Mouse (Mus musculus): ENCODE data around the gene Ring1. TPM values are rescaled to one million over a fixed set of nuclear protein-coding genes. Genes with fewer than 3 reads are reported as not detected.
"Not testable (repeated sequence)": the region's sequence is repeated elsewhere in the genome, so short reads cannot be mapped to it uniquely, and the experiment has no call there.

Ring1 gene
- total RNA-seq, 2 experiments from 2014 or later: 10.1 to 12.3 TPM

DNA sequence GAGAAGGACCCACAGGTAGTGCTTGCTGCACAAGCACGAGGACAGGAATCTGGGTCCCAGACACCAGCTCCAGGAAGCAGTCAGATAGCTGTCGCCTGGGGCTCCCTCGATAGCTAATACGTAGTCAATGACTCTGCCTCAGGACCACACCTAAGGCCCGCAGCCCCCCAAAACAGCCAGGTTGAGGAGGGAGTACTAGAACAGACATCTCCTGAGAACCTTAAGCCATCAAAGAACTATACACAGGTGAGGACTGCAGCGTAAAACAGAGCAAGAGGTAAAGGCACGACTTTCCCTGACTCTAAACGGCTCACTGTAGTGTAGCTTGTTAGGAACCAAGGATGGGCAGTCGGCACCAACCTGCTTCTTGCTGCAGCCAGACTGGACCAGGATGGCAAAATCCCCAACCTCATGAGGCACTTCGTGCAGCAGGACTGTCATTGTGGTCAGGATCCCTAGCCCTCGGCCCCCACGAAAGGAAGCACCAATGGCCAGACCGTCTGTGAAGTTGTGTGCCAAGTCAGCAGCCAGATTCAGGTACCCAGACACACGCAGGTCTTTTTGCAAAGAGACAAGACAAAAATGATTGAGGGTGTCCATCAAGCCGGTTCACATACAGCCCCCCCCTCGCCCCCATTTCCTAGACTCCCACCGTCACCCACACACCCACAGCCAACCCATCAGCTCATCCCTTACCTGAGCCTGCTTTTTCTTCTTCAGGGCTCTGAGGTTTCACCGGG, 4.8 kb upstream of the Ring1 start:
- peak; percentile 8 for DNase-seq

DNA sequence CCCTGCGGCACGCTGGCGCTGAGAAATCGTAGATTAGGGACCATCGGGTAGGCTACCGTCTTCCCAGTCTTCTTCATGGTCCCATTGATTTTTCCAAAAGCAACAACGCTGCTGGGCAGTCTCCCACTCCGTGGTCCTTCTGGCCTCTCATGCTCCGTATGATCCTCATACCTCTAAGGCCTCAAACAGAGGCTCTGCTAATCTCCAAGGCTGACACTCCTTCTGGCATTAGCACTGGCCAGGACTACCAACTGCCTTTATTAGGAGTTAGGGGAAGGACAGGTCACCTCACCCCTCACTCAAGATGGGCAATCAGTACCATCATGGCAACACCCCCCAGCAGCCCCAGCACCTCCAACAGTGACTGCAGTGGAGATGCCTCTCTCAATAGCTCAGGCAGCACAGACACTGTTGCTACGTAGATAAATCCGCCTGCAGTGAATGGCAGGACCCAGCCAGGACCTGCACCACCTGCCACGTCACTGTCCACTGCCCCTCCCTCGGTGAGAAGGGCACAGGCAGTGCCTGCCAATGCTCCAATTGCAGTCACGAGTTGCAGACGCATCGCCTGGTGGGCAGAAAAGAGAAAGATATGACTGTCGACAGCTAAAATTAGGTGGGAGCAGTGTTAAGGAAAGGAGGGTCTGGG, 4.1 kb upstream of the Ring1 start:
- DNase-seq: peak; percentile 14

GRCm38 (mm10) chr17:34027656-34028223, 3.3 kb upstream of the Ring1 start, which contains the start of gene H2-Ke6:
H2-Ke6 (minus strand) TSS chr17:34028060.
- DNase-seq: peak; percentile 95

GRCm38 (mm10) chr17:34026917-34027655, 2.6 kb upstream of the Ring1 start:
- DNase-seq: peak; percentile 35

- peak; percentile 7 for DNase-seq
These were observed 1.7 kb upstream of the Ring1 start for GRCm38 (mm10) chr17:34026221-34026620.

GRCm38 (mm10) chr17:34025756-34026151, 1.3 kb upstream of the Ring1 start:
- DNase-seq: peak; percentile 10

DNA sequence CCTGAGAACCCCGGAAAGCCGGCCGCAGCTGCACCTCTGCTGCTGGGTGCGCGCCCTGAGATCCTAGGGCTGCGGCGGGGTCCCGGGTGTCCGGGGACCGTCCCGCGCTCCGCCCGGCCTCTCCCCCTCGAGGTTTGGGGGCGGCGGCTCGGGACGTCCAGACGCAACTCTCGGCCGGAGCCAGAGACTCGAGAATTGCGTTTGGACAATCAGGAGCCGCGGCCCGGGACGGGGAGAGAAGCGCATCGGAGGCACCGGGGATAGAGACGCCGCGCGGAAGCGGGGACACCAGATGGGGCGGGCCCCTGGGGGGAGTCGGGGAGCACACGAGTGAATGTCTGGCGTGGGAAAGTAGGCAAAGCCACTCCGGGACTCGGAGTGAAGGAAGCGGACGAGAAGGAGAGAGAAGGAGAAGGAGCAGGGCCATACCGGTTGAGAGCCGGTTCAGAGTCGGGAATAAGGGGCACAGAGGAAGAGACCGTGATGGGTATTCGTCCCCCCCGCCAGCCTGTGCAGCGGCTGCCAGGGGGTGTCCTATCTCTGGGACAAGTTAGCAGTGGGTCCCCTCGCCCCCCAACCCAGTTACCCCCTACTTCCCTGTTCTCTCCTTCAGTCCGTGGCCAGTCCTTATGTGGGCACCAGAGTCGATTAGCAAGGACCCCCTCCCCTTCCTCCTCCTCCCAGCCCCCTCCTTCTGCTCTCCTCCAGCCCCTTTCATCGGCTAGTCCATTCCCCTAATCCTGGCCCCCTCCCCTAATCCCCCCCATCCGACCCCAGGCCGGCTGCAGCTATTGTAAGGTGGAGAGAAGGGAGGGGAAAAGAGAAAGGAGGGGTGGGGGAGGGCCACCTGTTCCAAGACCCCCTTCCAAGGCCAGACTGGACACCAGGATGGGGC, 628 bp upstream of the Ring1 start:
- DNase-seq: peak; percentile 9

DNA sequence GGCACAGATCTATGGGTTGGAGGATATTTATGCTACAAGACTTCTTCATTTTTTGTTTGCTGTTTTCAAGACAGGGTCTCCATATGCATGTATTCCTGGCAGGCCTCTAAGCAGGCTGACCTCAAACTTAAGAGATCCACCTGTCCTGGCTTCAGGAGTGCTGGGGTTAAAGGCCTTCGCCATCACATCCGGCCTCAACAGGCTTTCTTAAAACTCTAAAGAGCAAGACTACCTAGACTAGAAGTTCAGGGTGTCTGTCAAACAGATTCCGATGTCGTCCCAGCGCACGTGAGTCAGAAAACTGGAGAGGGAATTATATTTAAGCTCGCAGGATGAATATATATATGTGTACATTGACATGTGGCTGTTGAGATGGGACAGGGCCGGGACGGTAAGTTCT, 802 bp downstream of the Ring1 start:
- DNase-seq: no peak

DNA sequence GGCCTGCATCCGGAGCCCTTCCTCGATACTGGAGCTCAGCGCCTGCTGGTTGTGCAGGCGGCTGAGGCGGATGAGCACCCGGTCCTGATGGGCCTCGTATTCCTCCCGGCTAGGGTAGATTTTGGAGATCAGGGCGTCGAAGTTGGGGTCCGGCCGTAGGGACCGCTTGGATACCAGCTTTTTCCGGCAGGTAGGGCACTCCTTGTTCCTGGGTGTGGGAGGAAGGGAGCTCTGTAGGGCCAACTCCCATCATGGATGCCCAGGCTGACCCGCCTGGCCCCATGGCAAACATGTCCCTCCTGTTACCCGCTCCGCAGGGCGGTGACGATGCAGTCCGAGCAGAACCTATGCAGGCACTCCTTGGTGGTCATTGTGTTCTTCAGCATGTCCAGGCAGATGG, 1.5 kb downstream of the Ring1 start:
- no peak for DNase-seq

DNA sequence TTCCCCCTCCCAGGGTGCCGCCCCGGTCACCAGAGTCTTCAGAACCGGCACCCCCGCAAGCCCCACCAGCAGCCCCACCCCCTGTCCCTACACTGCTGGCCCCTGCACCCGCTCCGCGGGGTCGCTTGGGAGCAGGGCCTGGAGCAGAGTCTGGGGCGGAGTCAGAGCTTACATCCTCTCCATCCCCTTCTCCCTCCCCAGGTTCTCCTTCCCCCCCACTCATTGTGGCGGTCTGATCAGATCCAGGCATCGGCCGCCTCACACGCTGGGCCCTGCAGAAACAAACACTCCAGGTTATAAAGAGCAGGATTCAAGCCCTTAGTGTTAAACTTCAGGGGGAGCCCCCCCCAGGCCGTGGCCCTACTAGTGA, 2.1 kb downstream of the Ring1 start:
- DNase-seq: peak; percentile 6

DNA sequence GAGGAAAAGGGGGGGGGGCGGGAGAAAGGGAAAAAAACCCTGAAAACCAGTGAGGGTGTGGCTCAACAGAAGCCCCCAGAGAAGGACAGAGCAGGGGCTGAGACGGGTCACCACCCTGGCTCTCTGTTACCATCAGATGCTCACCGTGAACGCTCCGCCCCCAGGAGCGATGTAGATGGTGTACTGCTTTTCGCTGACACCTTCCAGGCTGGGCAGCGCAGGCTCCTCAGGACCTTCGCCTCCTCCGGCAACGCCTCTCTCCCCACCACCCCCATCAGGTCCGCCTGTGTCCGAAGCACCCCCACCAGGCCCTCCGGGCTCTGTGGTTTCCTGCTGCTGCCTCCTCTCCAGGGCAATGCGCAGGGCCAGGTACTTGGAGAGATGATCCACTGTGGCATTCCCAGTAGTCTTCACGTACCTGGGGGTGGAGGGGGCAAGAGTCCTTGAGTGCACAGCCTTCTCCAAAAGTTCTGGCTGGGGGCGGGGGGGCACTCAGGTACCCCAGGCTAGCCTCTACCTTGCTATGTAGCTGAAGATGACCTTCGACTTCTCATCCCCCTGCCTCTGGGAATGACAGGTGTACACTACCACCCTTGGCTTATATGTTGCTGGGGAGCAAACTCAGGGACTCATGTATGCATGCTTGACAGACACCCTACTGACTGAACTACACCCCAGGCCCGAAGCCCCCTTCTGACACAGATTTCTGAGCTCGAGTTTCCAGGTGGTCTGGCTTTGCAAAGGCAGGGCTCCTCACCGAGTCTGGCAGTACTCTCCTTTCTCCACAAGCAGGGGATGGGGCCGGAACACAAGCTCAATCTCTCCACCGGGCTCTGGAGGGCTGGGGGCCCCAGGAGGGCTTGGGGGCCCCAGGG, 2.7 kb downstream of the Ring1 start:
- no peak for DNase-seq

- no peak for DNase-seq
These were observed 11.0 kb downstream of the Ring1 start for GRCm38 (mm10) chr17:34013436-34013835.

DNA sequence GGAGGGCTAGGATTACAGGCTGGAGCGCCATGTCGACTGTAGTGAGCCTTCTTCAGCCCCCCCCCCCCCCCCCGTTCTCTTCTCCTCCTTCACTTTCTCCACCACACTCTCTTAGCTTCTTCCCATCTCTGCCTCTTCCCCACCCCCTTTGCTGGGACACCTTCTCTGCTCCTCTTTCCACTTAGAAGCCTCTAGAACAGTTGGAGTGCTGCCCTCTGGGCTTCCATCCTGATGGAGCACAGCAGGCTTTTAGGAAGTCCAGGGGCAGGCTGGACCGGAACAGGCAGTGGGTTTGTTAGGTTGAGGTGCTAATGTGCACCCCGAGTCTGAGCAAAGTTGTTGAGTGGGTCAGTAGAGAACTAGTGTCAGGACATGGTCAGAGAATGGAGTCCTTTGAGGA, 14.3 kb downstream of the Ring1 start:
- no peak for DNase-seq

GRCm38 (mm10) chr17:34006570-34006969, 17.9 kb downstream of the Ring1 start:
- DNase-seq: no peak

- no peak for DNase-seq
These were observed 21.1 kb downstream of the Ring1 start for GRCm38 (mm10) chr17:34003426-34003825.

DNA sequence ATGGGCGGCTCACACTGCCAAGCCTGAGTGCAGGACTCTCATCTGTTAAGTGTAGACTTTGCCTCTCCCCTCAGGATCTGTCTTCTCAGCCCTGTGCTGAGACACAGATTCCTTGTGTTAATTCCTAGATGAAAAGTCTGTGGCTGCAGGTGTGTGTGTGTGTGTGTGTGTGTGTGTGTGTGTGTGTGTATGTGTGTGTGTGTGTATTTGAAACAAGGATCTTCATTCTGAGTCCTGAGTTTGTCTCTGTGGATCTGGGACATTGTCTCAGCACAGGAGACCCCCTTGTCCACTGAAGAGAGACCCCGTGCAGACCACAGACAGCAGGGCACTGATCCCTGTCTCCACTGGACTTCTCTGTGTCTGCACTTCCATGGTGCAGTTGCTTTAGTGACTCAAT, 23.7 kb downstream of the Ring1 start:
- not testable (repeated sequence) for DNase-seq

DNA sequence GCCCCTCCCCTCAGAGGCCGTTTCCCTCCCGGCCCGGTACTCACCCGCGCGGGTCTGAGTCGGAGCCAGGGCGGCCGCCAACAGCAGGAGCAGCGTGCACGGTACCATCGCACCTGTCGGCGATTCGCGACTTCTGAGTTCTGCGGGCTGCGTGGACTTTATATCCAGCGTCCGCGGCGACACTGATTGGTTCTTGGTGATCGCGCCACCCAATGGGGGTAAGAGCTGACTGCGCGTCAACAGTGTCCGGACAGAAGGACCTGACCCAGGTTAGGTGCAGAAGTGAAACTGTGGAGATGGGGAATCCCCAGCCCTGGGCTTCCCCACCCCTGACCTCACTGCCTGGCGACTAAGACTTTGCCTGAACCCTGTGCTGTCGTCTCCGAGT, 24.3 kb downstream of the Ring1 start, which contains the start of gene H2-K1:
TSS of gene H2-K1 (minus strand) at position 198 of the 388 bp plus-strand sequence.
- peak; percentile 86 for DNase-seq

- DNase-seq: no peak
These were observed 24.9 kb downstream of the Ring1 start for GRCm38 (mm10) chr17:33999341-34000149.

- DNase-seq: not testable (repeated sequence)
These were observed 25.8 kb downstream of the Ring1 start for GRCm38 (mm10) chr17:33998697-33999096.

- not testable (repeated sequence) for DNase-seq
These were observed 27.5 kb downstream of the Ring1 start for GRCm38 (mm10) chr17:33997025-33997424.
